Mouse (Mus musculus) spleen, adult 2 months (tissue): ENCODE results near the gene Arl1. TPM values are rescaled to one million over a fixed set of nuclear protein-coding genes. Genes with fewer than 3 reads are reported as not detected.
"Not testable (repeated sequence)": the region's sequence is repeated elsewhere in the genome, so short reads cannot be mapped to it uniquely, and the experiment has no call there.

Experiments used
- DNase-seq, 2 experiments: peaks; one replicate each; pipeline versions ENCODE4 v3.0.0 to v3.0.0-alpha.2; 2012 to 2021; ENCODE audit warnings: low spot score in 2 of 2, low read depth in 1 of 2
- H3K27ac ChIP-seq: fragments of 200-500 bp; 2 replicates; pipeline ENCODE4 v1.5.1; 2012; ENCODE audit warnings: low read length, inconsistent platforms; ENCODE audit not compliant: insufficient read depth
- H3K27me3 ChIP-seq: fragments of 200-500 bp; 2 replicates; pipeline ENCODE4 v1.6.1; 2012; ENCODE audit warnings: mild to moderate bottlenecking, moderate library complexity, low read length, inconsistent platforms; ENCODE audit not compliant: control insufficient read depth, insufficient read depth
- H3K36me3 ChIP-seq: fragments of 200-500 bp; 2 replicates; pipeline ENCODE4 v1.6.1; 2012; ENCODE audit warnings: mild to moderate bottlenecking, low read length, inconsistent platforms; ENCODE audit not compliant: control insufficient read depth, insufficient read depth
- H3K4me1 ChIP-seq: fragments of 200-500 bp; 2 replicates; pipeline ENCODE4 v1.6.1; 2011; ENCODE audit warnings: inconsistent platforms; ENCODE audit not compliant: control insufficient read depth, insufficient read depth, insufficient read length
- H3K4me3 ChIP-seq: fragments of 200-500 bp; 2 replicates; pipeline ENCODE4 v1.5.1; 2011; ENCODE audit warnings: mild to moderate bottlenecking, inconsistent platforms; ENCODE audit not compliant: insufficient read depth, insufficient read length; ENCODE audit errors: extremely low read depth
- CTCF ChIP-seq: fragments of 200-500 bp; IDR thresholded peaks from 2 replicates; pipeline ENCODE4 v1.5.1; 2011; ENCODE audit warnings: mild to moderate bottlenecking, inconsistent platforms; ENCODE audit not compliant: insufficient read depth, insufficient read length, insufficient replicate concordance; ENCODE audit errors: extremely low read depth
- POLR2A ChIP-seq: fragments of 200-500 bp; IDR thresholded peaks from 2 replicates; pipeline ENCODE4 v1.6.1; 2011; ENCODE audit warnings: low read depth, low read length, inconsistent platforms
- WGBS: fragments of 180-500 bp; shearing (Covaris S2); methylation state at CpG from one replicate; pipeline ENCODE4 v1.1.7; 2018; 5-methylcytosine and 5-hydroxymethylcytosine counted together
- polyA plus RNA-seq: library from polyadenylated mRNA; depleted of rRNA; stranded (reverse); fragments of >200 nt; gene quantifications from 2 replicates; pipeline ENCODE4 v1.2.3, GENCODE M21; 2012

Gene Arl1
- polyA plus RNA-seq, 1 experiment = 11.1 TPM

GRCm38 (mm10) chr10:88728166-88728565 lies 2.5 kb upstream of the Arl1 start:
- Histone ChIP-seq H3K27me3 (no peaks in the 10 kb centered on the region), H3K36me3 (no peaks in the 10 kb centered on the region), H3K27ac (no peak overlapping the region), H3K4me1 (peaks cover 8% of the 10 kb centered on the region; the same call in 1 of the 2 replicates), H3K4me3 (no peak overlapping the region)
- DNase-seq = no peak
- TF ChIP-seq CTCF (no peak), POLR2A (no peak)
- 80% methylated on average over 8 of the region's 8 CpGs for WGBS

DNA sequence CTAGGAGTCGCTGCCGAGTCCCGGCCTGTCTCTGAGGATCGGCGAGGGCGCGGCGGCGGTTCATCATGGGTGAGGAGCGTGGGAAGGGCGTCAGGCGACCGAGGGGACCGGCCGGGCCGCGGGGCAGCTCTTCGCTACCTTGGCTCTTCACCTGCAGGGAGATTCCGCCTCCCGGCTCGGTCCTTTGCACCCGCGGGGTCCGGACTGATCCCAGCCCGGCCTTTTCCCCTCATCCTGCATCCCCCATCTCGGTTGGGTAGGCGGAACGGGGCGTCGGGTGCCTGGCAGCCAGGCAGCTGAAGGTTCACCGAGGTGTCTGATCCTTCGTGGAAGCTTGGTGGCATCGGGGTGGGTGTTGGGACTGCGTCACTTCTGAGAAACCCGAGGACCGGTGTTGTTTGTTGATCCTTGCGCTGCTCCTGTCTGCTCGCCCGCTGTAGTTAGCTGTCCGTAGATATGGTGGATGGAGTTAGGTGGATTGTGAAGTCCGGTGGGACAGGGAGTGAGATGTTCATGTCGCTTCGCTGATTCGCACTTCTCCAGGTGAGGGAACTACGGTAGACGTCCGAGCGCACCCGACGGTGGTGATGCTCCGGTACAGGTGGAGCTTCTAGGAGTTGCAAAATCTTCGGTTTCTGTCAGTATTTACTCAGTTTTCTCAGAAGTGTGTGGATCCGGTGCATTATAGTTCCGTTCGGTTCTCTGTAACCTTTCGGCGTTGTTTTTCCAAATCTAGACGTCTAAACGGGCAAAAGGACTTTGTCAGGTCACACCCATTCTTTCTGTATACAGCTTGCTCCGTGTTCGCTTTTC lies 1.0 kb downstream of the Arl1 start:
- Histone ChIP-seq H3K4me3 (peak overlapping the region; percentile 93), H3K27ac (peak overlapping the region; percentile 78; the same call in 1 of the 2 replicates), H3K27me3 (no peaks in the 10 kb centered on the region), H3K4me1 (peaks cover 8% of the 10 kb centered on the region; the same call in 1 of the 2 replicates), H3K36me3 (no peaks in the 10 kb centered on the region; the same call in 1 of the 2 replicates)
- WGBS = under 1% methylated on average over 57 of the region's 61 CpGs
- no peak for DNase-seq
- no peak for TF ChIP-seq CTCF

- Histone ChIP-seq H3K27ac (no peak overlapping the region), H3K27me3 (no peaks in the 10 kb centered on the region), H3K4me3 (peak overlapping the region; percentile 93), H3K4me1 (peaks cover 8% of the 10 kb centered on the region; the same call in 1 of the 2 replicates), H3K36me3 (peaks cover 3% of the 10 kb centered on the region)
- TF ChIP-seq CTCF (no peak), POLR2A (no peak)
- WGBS = 13% methylated on average over 6 of the region's 6 CpGs
- no peak for DNase-seq
Measured at GRCm38 (mm10) chr10:88732309-88732622, 1.6 kb downstream of the Arl1 start.

DNA sequence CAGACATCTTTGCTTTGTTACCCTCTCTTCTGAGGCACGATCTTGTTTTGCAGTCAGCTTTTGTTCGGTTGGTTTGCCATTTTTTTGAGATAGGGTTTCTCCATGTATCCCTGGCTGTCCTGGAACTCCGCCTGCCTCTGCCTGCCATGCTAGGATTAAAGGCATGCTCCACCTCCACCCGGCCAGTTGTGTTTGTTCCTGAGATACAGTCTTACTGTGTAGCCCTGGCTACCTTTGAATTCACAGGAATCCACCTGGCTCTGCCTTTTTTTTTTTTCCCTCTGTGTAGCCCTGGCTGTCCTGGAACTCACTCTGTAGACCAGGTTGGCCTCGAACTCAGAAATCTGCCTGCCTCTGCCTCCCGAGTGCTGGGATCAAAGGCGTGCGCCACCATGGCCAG lies 8.4 kb downstream of the Arl1 start:
- WGBS = 92% methylated on average over 8 of the region's 8 CpGs
- not testable (repeated sequence) for H3K27ac ChIP-seq, H3K4me1 ChIP-seq, H3K27me3 ChIP-seq, DNase-seq, H3K4me3 ChIP-seq
- H3K36me3 ChIP-seq = peaks cover 21% of the 10 kb centered on the region

DNA sequence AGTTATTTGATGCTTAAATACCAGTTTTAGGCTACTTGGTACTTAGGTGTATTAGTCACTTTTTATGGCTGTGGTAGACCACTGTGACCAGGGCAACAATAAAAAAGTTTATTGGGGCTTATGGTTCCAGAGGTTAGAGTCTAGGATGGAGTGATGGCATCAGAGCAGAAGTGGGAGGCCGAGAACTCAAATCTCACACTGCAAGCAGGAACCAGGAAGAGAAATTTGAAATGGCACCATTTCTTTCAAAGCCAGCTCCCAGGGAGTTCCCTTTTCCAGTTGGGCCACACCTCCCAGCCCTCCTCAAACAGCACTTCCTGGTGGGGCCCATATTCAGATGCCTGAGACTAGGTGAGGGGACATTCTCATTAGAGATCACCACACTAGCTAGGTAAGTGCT lies 9.2 kb downstream of the Arl1 start:
- H3K27ac ChIP-seq = no peak overlapping the region
- no peaks in the 10 kb centered on the region for H3K4me1 ChIP-seq
- no peak for DNase-seq
- WGBS = 86% methylated on average over 1 of the region's 1 CpGs
- H3K27me3 ChIP-seq = no peaks in the 10 kb centered on the region
- TF ChIP-seq CTCF (no peak), POLR2A (no peak)
- no peak overlapping the region for H3K4me3 ChIP-seq
- H3K36me3 ChIP-seq = peaks cover 25% of the 10 kb centered on the region

GRCm38 (mm10) chr10:88740781-88741180 lies 10.1 kb downstream of the Arl1 start:
- H3K27ac ChIP-seq = no peak overlapping the region
- H3K36me3 ChIP-seq = peaks cover 30% of the 10 kb centered on the region
- 96% methylated on average over 5 of the region's 5 CpGs for WGBS
- H3K4me1 ChIP-seq = no peaks in the 10 kb centered on the region
- H3K4me3 ChIP-seq = no peak overlapping the region
- TF ChIP-seq CTCF (no peak), POLR2A (no peak)
- no peak for DNase-seq
- H3K27me3 ChIP-seq = no peaks in the 10 kb centered on the region

DNA sequence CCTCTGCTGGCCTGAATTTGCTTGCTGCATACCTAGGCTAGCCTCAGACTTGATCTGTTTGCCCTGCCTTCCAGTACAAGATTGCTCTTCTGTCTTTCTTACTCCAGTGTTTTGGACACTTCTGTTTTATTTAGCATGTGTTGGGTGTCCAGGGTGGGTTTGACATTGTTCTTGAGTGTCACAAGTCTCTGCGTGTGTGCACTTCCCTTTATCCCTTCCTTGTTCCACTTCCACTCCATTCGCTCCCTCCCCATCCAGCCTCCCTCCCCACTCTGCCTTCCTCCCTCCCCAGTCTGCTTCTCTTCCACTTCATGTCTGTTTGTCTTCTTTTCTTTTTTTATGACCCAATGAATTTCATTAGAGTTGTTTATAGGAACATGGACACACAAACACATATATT lies 10.8 kb downstream of the Arl1 start:
- Histone ChIP-seq H3K4me1 (no peaks in the 10 kb centered on the region), H3K27me3 (no peaks in the 10 kb centered on the region), H3K27ac (no peak overlapping the region), H3K36me3 (peaks cover 30% of the 10 kb centered on the region), H3K4me3 (no peak overlapping the region)
- WGBS = 83% methylated on average over 2 of the region's 2 CpGs
- no peak for TF ChIP-seq POLR2A
- TF ChIP-seq CTCF = no peak
- no peak for DNase-seq
